Mouse (Mus musculus) kidney, embryonic 15.5 days (tissue): Measurements from ENCODE around the gene Fkbp11. TPM values are rescaled to one million over a fixed set of nuclear protein-coding genes. Genes with fewer than 3 reads are reported as not detected.

Source experiments
- polyA plus RNA-seq: library from polyadenylated mRNA; unstranded; fragments of >200 nt; fragmentation: Nextera tagmentation; extraction: Ambion mirVana; gene quantifications from 2 replicates; pipeline ENCODE4 v1.2.1, GENCODE M21; 2015

Fkbp11 gene
- polyA plus RNA-seq, 1 experiment from 2014 or later = 40.5 TPM

Other genes starting within 250 kb of the Fkbp11 start
- gene Lalba, start 245.5 kb downstream of the Fkbp11 start, polyA plus RNA-seq = 0.22 TPM in 1 of 2 replicates, not detected in the other
- gene Olfr279, start 235.8 kb downstream of the Fkbp11 start, polyA plus RNA-seq = not detected in 2 replicates
- 115 and 121 TPM in 2 replicates for gene Kansl2, start 193.9 kb downstream of the Fkbp11 start, polyA plus RNA-seq
- gene Ccnt1, start 157.3 kb downstream of the Fkbp11 start, polyA plus RNA-seq = 61.0 and 66.4 TPM in 2 replicates
- gene 4930415O20Rik, start 157.2 kb downstream of the Fkbp11 start, polyA plus RNA-seq = 0.76 TPM in 1 of 2 replicates, not detected in the other
- 23.6 and 25.4 TPM in 2 replicates for gene Adcy6, start 118.1 kb downstream of the Fkbp11 start, polyA plus RNA-seq
- 29.8 and 36.6 TPM in 2 replicates for gene Cacnb3, start 97.4 kb downstream of the Fkbp11 start, polyA plus RNA-seq
- gene Ddx23, start 65.3 kb downstream of the Fkbp11 start, polyA plus RNA-seq = 23.1 and 23.7 TPM in 2 replicates
- 0.62 and 0.99 TPM in 2 replicates for gene Rnd1, start 50.7 kb downstream of the Fkbp11 start, polyA plus RNA-seq
- 0.73 and 1.1 TPM in 2 replicates for gene Ccdc65, start 20.0 kb downstream of the Fkbp11 start, polyA plus RNA-seq
- gene Arf3, start 35.0 kb upstream of the Fkbp11 start, polyA plus RNA-seq = 51.9 and 55.6 TPM in 2 replicates
- gene Wnt10b, start 50.0 kb upstream of the Fkbp11 start, polyA plus RNA-seq = 0.12 and 0.31 TPM in 2 replicates
- gene Wnt1, start 61.7 kb upstream of the Fkbp11 start, polyA plus RNA-seq = 0.06 TPM in 1 of 2 replicates, not detected in the other
- 2.9 and 3.2 TPM in 2 replicates for gene Ddn, start 81.3 kb upstream of the Fkbp11 start, polyA plus RNA-seq
- gene Prkag1, start 103.3 kb upstream of the Fkbp11 start, polyA plus RNA-seq = 98.5 and 100 TPM in 2 replicates
- 12.3 and 13.3 TPM in 2 replicates for gene Kmt2d, start 143.0 kb upstream of the Fkbp11 start, polyA plus RNA-seq
- gene Rhebl1, start 166.3 kb upstream of the Fkbp11 start, polyA plus RNA-seq = 20.0 and 20.5 TPM in 2 replicates
- gene Dhh, start 170.3 kb upstream of the Fkbp11 start, polyA plus RNA-seq = 1.4 and 2.0 TPM in 2 replicates
- 16.4 and 17.6 TPM in 2 replicates for gene Lmbr1l, start 190.0 kb upstream of the Fkbp11 start, polyA plus RNA-seq
- gene Tuba1b, start 206.4 kb upstream of the Fkbp11 start, polyA plus RNA-seq = 1,698 and 1,797 TPM in 2 replicates
- gene Gm49450, start 225.4 kb upstream of the Fkbp11 start, polyA plus RNA-seq = not detected in 2 replicates
- gene Tuba1a, start 225.5 kb upstream of the Fkbp11 start, polyA plus RNA-seq = 854 and 1,029 TPM in 2 replicates